Mouse (Mus musculus): ENCODE data around the gene Olfr898. TPM values are rescaled to one million over a fixed set of nuclear protein-coding genes. Genes with fewer than 3 reads are reported as not detected.

Olfr898 gene
- not detected for polyA plus RNA-seq (2021)

- no peaks in the 10 kb centered on the region for H3K27me3 ChIP-seq
- TF ChIP-seq CTCF (IDR thresholded peaks at IDR 0.05): no peak
- ATAC-seq (no peak), DNase-seq (ENCODE audit: low read depth, low spot score) (no peak)
- in situ Hi-C loops (cut with MboI; ENCODE audit: low pct_unique_long_range_greater_than_20kb): no loop called here
- CTCF ChIA-PET: no interaction called here
- POLR2A ChIA-PET: no interaction called here
Measured at GRCm38 (mm10) chr9:38348111-38348510, at the start of gene Olfr898. TSS of gene Olfr898 (plus strand) at chr9:38348411.

DNA sequence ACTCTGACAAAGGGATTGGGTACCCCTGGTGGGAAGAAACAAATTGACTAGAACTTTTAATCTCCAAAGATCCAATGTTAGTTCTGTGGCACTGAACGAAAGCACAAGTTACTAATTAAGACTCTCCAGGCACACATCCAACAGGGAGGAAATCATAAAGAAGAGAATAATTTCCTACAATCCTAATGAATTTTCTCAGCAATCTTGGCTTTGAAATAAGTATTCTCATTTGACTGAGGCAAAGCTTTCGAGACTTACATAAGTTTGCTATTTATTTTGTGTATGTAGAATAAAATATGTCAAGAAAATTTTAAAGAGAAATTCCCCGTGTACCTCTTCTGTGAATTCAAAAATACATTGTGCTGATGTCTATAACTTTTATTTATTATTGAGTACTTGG, 19.5 kb upstream of the Olfr898 start, which contains the start of gene Olfr25:
Gene Olfr25, plus strand, starts transcription at position 301 of the 400 bp plus-strand sequence.
- DNase-seq (ENCODE audit: low read depth, low spot score): no peak
- no peaks in the 10 kb centered on the region for H3K27me3 ChIP-seq
- no peak for ATAC-seq
- TF ChIP-seq CTCF (IDR thresholded peaks at IDR 0.05): no peak
- POLR2A ChIA-PET: no interaction called here
- in situ Hi-C loops (cut with MboI; ENCODE audit: low pct_unique_long_range_greater_than_20kb): no loop called here
- CTCF ChIA-PET: no interaction called here

DNA sequence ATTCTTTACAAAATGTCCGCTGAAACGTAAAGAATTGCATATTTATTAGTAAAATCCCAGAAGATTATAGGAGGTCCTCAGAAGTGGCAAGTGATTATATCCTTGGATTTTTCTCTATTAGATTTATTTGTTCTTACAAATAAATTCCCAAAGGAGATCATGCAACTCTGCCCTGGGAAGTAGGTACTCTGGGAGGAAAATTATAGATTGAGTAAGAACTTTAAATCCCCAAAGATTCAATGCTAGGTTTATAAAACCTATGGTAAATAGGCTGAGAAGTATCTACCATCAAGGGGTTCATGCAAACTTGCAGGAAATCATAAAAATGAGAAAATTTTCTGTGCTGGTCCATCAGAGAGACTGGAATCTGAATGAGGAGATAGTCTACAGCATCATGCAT, 18.4 kb downstream of the Olfr898 start, which contains the start of gene Olfr250:
Gene Olfr250, plus strand, starts transcription at position 301 of the 400 bp plus-strand sequence.
- ATAC-seq (no peak), DNase-seq (ENCODE audit: low read depth, low spot score) (no peak)
- TF ChIP-seq CTCF (IDR thresholded peaks at IDR 0.05): no peak
- CTCF ChIA-PET: no interaction called here
- in situ Hi-C loops (cut with MboI; ENCODE audit: low pct_unique_long_range_greater_than_20kb): no loop called here
- POLR2A ChIA-PET: no interaction called here
- no peaks in the 10 kb centered on the region for H3K27me3 ChIP-seq

DNA sequence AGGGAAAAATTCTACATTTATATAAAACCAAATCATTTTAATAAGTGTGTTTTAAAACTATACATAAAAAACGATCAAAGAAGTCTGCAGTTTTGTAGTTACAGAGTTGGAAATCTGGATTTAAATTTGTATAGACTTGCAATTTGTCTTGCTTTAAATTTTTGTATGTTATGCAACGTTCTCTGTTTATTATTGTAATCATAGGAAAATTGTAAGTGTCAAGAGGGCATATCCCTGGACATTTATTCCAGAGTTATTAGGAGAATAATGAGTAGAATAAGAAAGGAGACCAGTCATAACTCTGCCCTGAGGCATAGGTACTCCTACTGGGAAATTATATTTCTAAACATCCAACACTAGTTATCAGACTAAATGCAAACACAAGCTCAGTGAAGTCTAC, 28.6 kb downstream of the Olfr898 start, which contains the start of gene Olfr251:
Gene Olfr251, plus strand, starts transcription at position 301 of the 400 bp plus-strand sequence.
- DNase-seq (ENCODE audit: low read depth, low spot score) (no peak), ATAC-seq (no peak)
- CTCF ChIA-PET: no interaction called here
- POLR2A ChIA-PET: no interaction called here
- no peaks in the 10 kb centered on the region for H3K27me3 ChIP-seq
- in situ Hi-C loops (cut with MboI; ENCODE audit: low pct_unique_long_range_greater_than_20kb): no loop called here
- no peak for TF ChIP-seq CTCF (IDR thresholded peaks at IDR 0.05)

- DNase-seq (ENCODE audit: low read depth, low spot score): no peak
- no peak for ATAC-seq
- POLR2A ChIA-PET: no interaction called here
Measured at GRCm38 (mm10) chr9:38401398-38401797, 53.2 kb downstream of the Olfr898 start, which contains the start of gene Olfr147. TSS of gene Olfr147 (plus strand) at chr9:38401698.

More at GRCm38 (mm10) chr9:38401398-38401797, 53.2 kb downstream of the Olfr898 start, which contains the start of gene Olfr147:
- in situ Hi-C loops (cut with MboI; ENCODE audit: low pct_unique_long_range_greater_than_20kb): no loop called here
- TF ChIP-seq CTCF (IDR thresholded peaks at IDR 0.05): no peak
- no peaks in the 10 kb centered on the region for H3K27me3 ChIP-seq
- CTCF ChIA-PET: no interaction called here

Other genes starting within 250 kb of the Olfr898 start
- not detected for gene Olfr888, start 240.3 kb upstream of the Olfr898 start, polyA plus RNA-seq (2021)
- gene Olfr889, start 233.2 kb upstream of the Olfr898 start, polyA plus RNA-seq (2021): 0.05 TPM
- not detected for gene Olfr890, start 205.9 kb upstream of the Olfr898 start, polyA plus RNA-seq (2021)
- not detected for gene Olfr891, start 167.6 kb upstream of the Olfr898 start, polyA plus RNA-seq (2021)
- gene Olfr893, start 140.0 kb upstream of the Olfr898 start, polyA plus RNA-seq (2021): not detected
- gene Olfr894, start 130.4 kb upstream of the Olfr898 start, polyA plus RNA-seq (2021): not detected
- gene Olfr143, start 95.6 kb upstream of the Olfr898 start, polyA plus RNA-seq (2021): not detected
- gene Olfr895, start 80.6 kb upstream of the Olfr898 start, polyA plus RNA-seq (2021): not detected
- not detected for gene Olfr896-ps1, start 57.3 kb upstream of the Olfr898 start, polyA plus RNA-seq (2021)
- gene Olfr25, start 19.4 kb upstream of the Olfr898 start, polyA plus RNA-seq (2021): not detected
- gene Olfr250, start 18.5 kb downstream of the Olfr898 start, polyA plus RNA-seq (2021): not detected
- gene Olfr251, start 28.7 kb downstream of the Olfr898 start, polyA plus RNA-seq (2021): not detected
- gene Olfr147, start 53.3 kb downstream of the Olfr898 start, polyA plus RNA-seq (2021): not detected
- not detected for gene Olfr901, start 81.0 kb downstream of the Olfr898 start, polyA plus RNA-seq (2021)
- not detected for gene Olfr902, start 99.2 kb downstream of the Olfr898 start, polyA plus RNA-seq (2021)
- gene Olfr904, start 114.7 kb downstream of the Olfr898 start, polyA plus RNA-seq (2021): not detected
- gene Olfr905, start 122.7 kb downstream of the Olfr898 start, polyA plus RNA-seq (2021): 0.05 TPM
- gene Olfr906, start 138.7 kb downstream of the Olfr898 start, polyA plus RNA-seq (2021): not detected
- not detected for gene Olfr907, start 147.4 kb downstream of the Olfr898 start, polyA plus RNA-seq (2021)
- gene Olfr911-ps1, start 173.2 kb downstream of the Olfr898 start, polyA plus RNA-seq (2021): not detected
- gene Olfr910, start 189.4 kb downstream of the Olfr898 start, polyA plus RNA-seq (2021): not detected
- not detected for gene Olfr912, start 231.8 kb downstream of the Olfr898 start, polyA plus RNA-seq (2021)
- gene Olfr913, start 244.3 kb downstream of the Olfr898 start, polyA plus RNA-seq (2021): not detected

All from Patski (cell line).